ENCODE assay signal across 29 mouse cellular contexts in genomic region chr7:66327516-66327915, GRCm38 (mm10). TPM values are rescaled to one million over a fixed set of nuclear protein-coding genes. Genes with fewer than 3 reads are reported as not detected.
"Had no signal": no experiment of that assay in that cellular context is flagged by ENCODE, and none has a peak within 500 bp of the region (broad histone marks: within the 10 kb centered on the region; RNA-seq: fewer than 3 reads in every experiment).

No protein-coding gene starts in this region.

- H3K27me3 ChIP-seq: liver, embryonic 15.5 days; lung, embryonic 15.5 days; megakaryocyte, embryonic 14.5 days; midbrain, embryonic 12.5 days; neural tube, embryonic 12.5 days had no signal

- DNase-seq: liver, postnatal 0 days; lung, adult 2 months; lung, postnatal 14 days; lung, postnatal 36 days; midbrain, embryonic 14.5 days; retina, postnatal 1 day; right cerebral cortex, adult 18-20 months; right cerebral cortex, postnatal 25 days; right cerebral cortex, postnatal 4 days; spleen, adult 18-20 months; thymus, adult 18-20 months; thymus, postnatal 14 days; thymus, postnatal 36 days had no signal

- H3K4me3 ChIP-seq: liver, embryonic 15.5 days; lung, embryonic 15.5 days; megakaryocyte, embryonic 14.5 days; midbrain, embryonic 12.5 days; neural tube, embryonic 12.5 days had no signal

- H3K4me2 ChIP-seq: liver, embryonic 15.5 days; lung, embryonic 15.5 days; midbrain, embryonic 12.5 days; neural tube, embryonic 12.5 days had no signal

- H3K4me1 ChIP-seq: liver, embryonic 15.5 days; midbrain, embryonic 12.5 days; neural tube, embryonic 12.5 days had no signal

- H3K9ac ChIP-seq: liver, embryonic 15.5 days; liver, postnatal 0 days; lung, embryonic 15.5 days; midbrain, embryonic 12.5 days; neural tube, embryonic 12.5 days had no signal

- H3K27ac ChIP-seq: liver, embryonic 15.5 days; lung, embryonic 15.5 days; macrophage; midbrain, embryonic 12.5 days; neural tube, embryonic 12.5 days had no signal

- H3K36me3 ChIP-seq: midbrain, embryonic 12.5 days; neural tube, embryonic 12.5 days had no signal

- ATAC-seq: liver, postnatal 0 days; lung, postnatal 0 days had no signal

- H3K9me3 ChIP-seq: liver, embryonic 15.5 days; lung, embryonic 15.5 days; megakaryocyte, embryonic 14.5 days; midbrain, embryonic 12.5 days; neural tube, embryonic 12.5 days had no signal

RNA-seq across cellular contexts. Expression of gene Gm10974, which starts 38.2 kb away (rescaled TPM):
- total RNA-seq: megakaryocyte progenitor cell, adult 5-6 weeks; midbrain, postnatal 0 days; monocyte, adult 5-6 weeks; neutrophil, adult 5-6 weeks had no signal
- polyA plus RNA-seq: liver, embryonic 15.5 days; liver, postnatal 0 days; lung, adult 2 months; lung, embryonic 15.5 days; lung, postnatal 0 days; macrophage; midbrain, embryonic 12.5 days; midbrain, embryonic 14.5 days; midbrain, postnatal 0 days; neural tube, embryonic 12.5 days; neural tube, embryonic 14.5 days; small intestine, adult 2 months; stomach, embryonic 14.5 days; stomach, embryonic 16.5 days; thymus, postnatal 0 days had no signal
